Mouse (Mus musculus): ENCODE measurements around the gene Vmn1r11.

Gene Vmn1r11

GRCm38 (mm10) chr6:57133155-57133554, at the start of gene Vmn1r11:
Vmn1r11 (plus strand) TSS chr6:57133455.
- in situ Hi-C loops (cut with MboI, MseI) = no loop called here

GRCm38 (mm10) chr6:57106358-57106757, 26.9 kb upstream of the Vmn1r11 start:
- in situ Hi-C loops (cut with MboI, MseI) = no loop called here

DNA sequence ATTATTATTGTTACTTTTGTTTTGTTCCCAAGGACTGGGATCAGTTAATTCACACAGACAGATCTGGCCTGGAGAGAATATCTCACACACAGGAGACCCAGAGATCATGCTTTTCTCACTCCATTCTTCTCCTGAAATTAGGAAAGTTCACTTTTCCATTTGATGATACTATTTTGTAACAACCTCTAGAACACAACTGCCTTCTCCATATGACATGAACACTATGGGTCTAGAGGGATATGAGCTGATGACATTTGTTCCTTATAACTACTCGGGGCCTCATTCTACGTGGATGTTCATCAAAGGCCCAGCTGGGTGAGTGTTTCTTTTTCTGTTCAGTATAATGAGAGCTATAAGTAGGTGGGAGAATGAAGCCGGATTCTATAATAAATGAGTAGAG, 24.1 kb upstream of the Vmn1r11 start, which contains the start of gene Vmn1r10:
Gene Vmn1r10 (plus strand): TSS at position 301 of the 400 bp plus-strand sequence.
- in situ Hi-C loops (cut with MboI, MseI) = no loop called here

DNA sequence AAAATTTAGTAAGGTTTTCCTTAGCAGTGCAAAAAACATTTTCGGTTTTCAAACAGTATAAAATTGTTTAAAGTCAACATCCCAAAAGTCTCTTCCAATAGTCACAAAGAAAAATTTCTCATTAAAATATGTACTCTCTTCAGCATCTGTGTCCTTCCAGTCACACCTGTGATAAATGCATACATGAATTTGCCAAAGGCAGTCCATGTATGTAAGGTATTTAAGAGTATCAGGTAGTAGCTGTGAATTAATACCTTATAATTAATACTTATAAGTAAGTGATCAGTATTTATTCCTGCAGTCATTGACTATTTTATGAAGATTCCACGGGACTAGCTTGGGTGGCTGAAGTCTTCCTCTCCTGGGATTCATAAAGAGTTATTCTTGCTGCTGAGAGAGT, 23.4 kb downstream of the Vmn1r11 start, which contains the start of gene Vmn1r12:
Gene Vmn1r12 (plus strand): TSS at position 301 of the 400 bp plus-strand sequence.
- in situ Hi-C loops (cut with MboI, MseI) = no loop called here

Measured in T-helper 1 cell (primary cell).